Mouse (Mus musculus): ENCODE results near the gene 2700049A03Rik. TPM values are rescaled to one million over a fixed set of nuclear protein-coding genes. Genes with fewer than 3 reads are reported as not detected.

2700049A03Rik gene
- polyA plus RNA-seq, 1 experiment, result 2.4 TPM

- Histone ChIP-seq H3K36me3 (ENCODE audit: control insufficient read depth, insufficient read depth, low read length) (peaks cover 5% of the 10 kb centered on the region), H3K4me1 (ENCODE audit: control insufficient read depth, insufficient read depth, low read length) (no peaks in the 10 kb centered on the region), H3K27ac (ENCODE audit: insufficient read depth, low read depth, low read length) (no peak overlapping the region), H3K27me3 (replicated peaks; ENCODE audit: control insufficient read depth, insufficient read depth, low read length) (no peaks in the 10 kb centered on the region), H3K4me3 (ENCODE audit: insufficient read depth, low read depth, low read length) (no peak overlapping the region)
- TF ChIP-seq CTCF (conservative IDR thresholded peaks at IDR 0.05; ENCODE audit: insufficient read depth, insufficient read length, low read depth, low read length), result no peak
- no peak for TF ChIP-seq POLR2A (IDR thresholded peaks at IDR 0.05; ENCODE audit: low read depth, low read length)
- DNase-seq, result no peak
- 77% methylated on average over 10 of the region's 10 CpGs for WGBS
These were observed 13.9 kb upstream of the 2700049A03Rik start for GRCm38 (mm10) chr12:71122731-71123130.

GRCm38 (mm10) chr12:71123286-71123685, 13.4 kb upstream of the 2700049A03Rik start:
- WGBS, result 83% methylated on average over 9 of the region's 9 CpGs
- no peak for TF ChIP-seq POLR2A (IDR thresholded peaks at IDR 0.05; ENCODE audit: low read depth, low read length)
- TF ChIP-seq CTCF (conservative IDR thresholded peaks at IDR 0.05; ENCODE audit: insufficient read depth, insufficient read length, low read depth, low read length), result no peak
- no peaks in the 10 kb centered on the region for H3K4me1 ChIP-seq (ENCODE audit: control insufficient read depth, insufficient read depth, low read length)
- H3K27me3 ChIP-seq (replicated peaks; ENCODE audit: control insufficient read depth, insufficient read depth, low read length), result no peaks in the 10 kb centered on the region
- DNase-seq, result no peak
- H3K4me3 ChIP-seq (ENCODE audit: insufficient read depth, low read depth, low read length), result no peak overlapping the region
- H3K36me3 ChIP-seq (ENCODE audit: control insufficient read depth, insufficient read depth, low read length), result peaks cover 5% of the 10 kb centered on the region
- no peak overlapping the region for H3K27ac ChIP-seq (ENCODE audit: insufficient read depth, low read depth, low read length)

GRCm38 (mm10) chr12:71135581-71135980, 1.1 kb upstream of the 2700049A03Rik start:
- H3K36me3 ChIP-seq (ENCODE audit: control insufficient read depth, insufficient read depth, low read length), result no peaks in the 10 kb centered on the region
- no peak for TF ChIP-seq CTCF (conservative IDR thresholded peaks at IDR 0.05; ENCODE audit: insufficient read depth, insufficient read length, low read depth, low read length)
- TF ChIP-seq POLR2A (IDR thresholded peaks at IDR 0.05; ENCODE audit: low read depth, low read length), result no peak
- H3K4me1 ChIP-seq (ENCODE audit: control insufficient read depth, insufficient read depth, low read length), result peaks cover 6% of the 10 kb centered on the region; the same call in 1 of the 2 replicates
- H3K27ac ChIP-seq (ENCODE audit: insufficient read depth, low read depth, low read length), result no peak overlapping the region
- peak; percentile 63 for DNase-seq
- H3K4me3 ChIP-seq (ENCODE audit: insufficient read depth, low read depth, low read length), result peak overlapping the region; percentile 85; the same call in 1 of the 2 replicates
- 14% methylated on average over 5 of the region's 5 CpGs for WGBS
- H3K27me3 ChIP-seq (replicated peaks; ENCODE audit: control insufficient read depth, insufficient read depth, low read length), result no peaks in the 10 kb centered on the region

DNA sequence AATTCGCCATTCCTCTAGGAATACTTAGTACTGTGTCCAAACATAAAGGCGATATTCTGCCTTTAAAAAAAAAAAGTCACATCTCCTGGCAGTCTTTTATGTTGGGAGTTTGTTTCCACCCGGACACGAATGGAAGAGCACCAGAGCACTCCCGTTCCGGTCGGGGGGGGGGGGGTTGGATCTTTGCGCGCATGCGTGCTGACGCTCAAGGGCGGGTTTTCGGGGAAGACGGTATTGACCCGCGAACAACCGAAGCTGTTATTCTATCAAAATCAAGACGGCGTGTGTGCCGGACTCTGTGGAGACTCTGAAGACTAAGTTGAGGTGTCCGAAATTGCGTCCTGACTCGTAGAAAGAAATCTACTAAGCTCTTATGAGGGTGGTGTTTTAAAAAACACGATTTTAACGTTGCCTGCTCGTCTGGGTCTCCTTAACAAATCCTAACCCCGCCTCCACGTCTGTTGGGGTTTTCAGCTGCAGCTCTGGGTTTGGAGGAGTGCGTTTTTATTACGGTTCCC, 385 bp downstream of the 2700049A03Rik start:
- Histone ChIP-seq H3K27me3 (replicated peaks; ENCODE audit: control insufficient read depth, insufficient read depth, low read length) (no peaks in the 10 kb centered on the region), H3K4me3 (ENCODE audit: insufficient read depth, low read depth, low read length) (peak overlapping the region; percentile 66)
- WGBS, result under 1% methylated on average over 30 of the region's 30 CpGs

GRCm38 (mm10) chr12:71137686-71138085, 1.0 kb downstream of the 2700049A03Rik start:
- H3K4me1 ChIP-seq (ENCODE audit: control insufficient read depth, insufficient read depth, low read length), result peaks cover 6% of the 10 kb centered on the region; the same call in 1 of the 2 replicates
- no peaks in the 10 kb centered on the region; the same call in 1 of the 2 replicates for H3K36me3 ChIP-seq (ENCODE audit: control insufficient read depth, insufficient read depth, low read length)
- no peak overlapping the region for H3K27ac ChIP-seq (ENCODE audit: insufficient read depth, low read depth, low read length)
- 2% methylated on average over 11 of the region's 11 CpGs for WGBS
- peak overlapping the region; percentile 38 for H3K4me3 ChIP-seq (ENCODE audit: insufficient read depth, low read depth, low read length)
- no peak for TF ChIP-seq POLR2A (IDR thresholded peaks at IDR 0.05; ENCODE audit: low read depth, low read length)
- DNase-seq, result no peak
- H3K27me3 ChIP-seq (replicated peaks; ENCODE audit: control insufficient read depth, insufficient read depth, low read length), result no peaks in the 10 kb centered on the region

More for the DNA sequence above, 385 bp downstream of the 2700049A03Rik start:
- DNase-seq, result peak; percentile 86
- TF ChIP-seq POLR2A (IDR thresholded peaks at IDR 0.05; ENCODE audit: low read depth, low read length) (no peak), CTCF (conservative IDR thresholded peaks at IDR 0.05; ENCODE audit: insufficient read depth, insufficient read length, low read depth, low read length) (no peak)
- Histone ChIP-seq H3K27ac (ENCODE audit: insufficient read depth, low read depth, low read length) (peak overlapping the region; percentile 8; the same call in 1 of the 2 replicates), H3K36me3 (ENCODE audit: control insufficient read depth, insufficient read depth, low read length) (no peaks in the 10 kb centered on the region), H3K4me1 (ENCODE audit: control insufficient read depth, insufficient read depth, low read length) (peaks cover 6% of the 10 kb centered on the region; the same call in 1 of the 2 replicates)

DNA sequence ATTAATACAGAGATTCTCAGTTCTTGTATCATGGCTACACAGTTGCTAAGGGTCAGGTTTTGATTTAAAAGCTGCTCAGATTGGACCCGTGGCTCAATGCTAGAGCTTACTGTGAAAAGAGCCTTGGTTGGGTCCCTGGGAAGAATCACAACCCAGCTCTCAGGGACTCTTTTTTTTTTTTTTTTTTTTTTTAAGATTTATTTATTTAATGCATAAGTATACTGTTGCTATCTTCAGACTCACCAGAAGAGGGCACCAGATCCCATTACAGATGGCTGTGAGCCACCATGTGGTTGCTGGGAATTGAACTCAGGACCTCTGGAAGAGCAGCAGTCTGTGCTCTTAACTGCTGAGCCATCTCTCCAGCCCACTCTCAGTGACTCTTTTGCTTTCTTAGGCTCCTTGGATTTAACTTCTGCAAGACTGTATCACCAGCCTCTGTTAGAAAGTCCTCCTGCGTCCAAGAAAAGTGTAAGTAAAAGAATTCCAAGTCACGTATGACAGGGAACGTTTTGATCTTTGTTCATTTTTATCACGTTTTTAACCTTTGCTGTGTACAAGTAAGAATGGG, 2.7 kb downstream of the 2700049A03Rik start:
- DNase-seq, result no peak
- TF ChIP-seq POLR2A (IDR thresholded peaks at IDR 0.05; ENCODE audit: low read depth, low read length) (no peak), CTCF (conservative IDR thresholded peaks at IDR 0.05; ENCODE audit: insufficient read depth, insufficient read length, low read depth, low read length) (0 out of 2 replicates have a peak, but pooled peaks have one; percentile 13)
- no peaks in the 10 kb centered on the region; the same call in 1 of the 2 replicates for H3K36me3 ChIP-seq (ENCODE audit: control insufficient read depth, insufficient read depth, low read length)

GRCm38 (mm10) chr12:71141189-71141588, 4.5 kb downstream of the 2700049A03Rik start:
- Histone ChIP-seq H3K4me3 (ENCODE audit: insufficient read depth, low read depth, low read length) (no peak overlapping the region), H3K27ac (ENCODE audit: insufficient read depth, low read depth, low read length) (no peak overlapping the region), H3K4me1 (ENCODE audit: control insufficient read depth, insufficient read depth, low read length) (peaks cover 3% of the 10 kb centered on the region; the same call in 1 of the 2 replicates), H3K36me3 (ENCODE audit: control insufficient read depth, insufficient read depth, low read length) (no peaks in the 10 kb centered on the region; the same call in 1 of the 2 replicates), H3K27me3 (replicated peaks; ENCODE audit: control insufficient read depth, insufficient read depth, low read length) (no peaks in the 10 kb centered on the region)
- no peak for DNase-seq
- TF ChIP-seq CTCF (conservative IDR thresholded peaks at IDR 0.05; ENCODE audit: insufficient read depth, insufficient read length, low read depth, low read length), result no peak
- no peak for TF ChIP-seq POLR2A (IDR thresholded peaks at IDR 0.05; ENCODE audit: low read depth, low read length)

More for the DNA sequence above, 2.7 kb downstream of the 2700049A03Rik start:
- no peak overlapping the region for H3K4me3 ChIP-seq (ENCODE audit: insufficient read depth, low read depth, low read length)
- no peak overlapping the region for H3K27ac ChIP-seq (ENCODE audit: insufficient read depth, low read depth, low read length)
- peaks cover 6% of the 10 kb centered on the region; the same call in 1 of the 2 replicates for H3K4me1 ChIP-seq (ENCODE audit: control insufficient read depth, insufficient read depth, low read length)
- no peaks in the 10 kb centered on the region for H3K27me3 ChIP-seq (replicated peaks; ENCODE audit: control insufficient read depth, insufficient read depth, low read length)
- WGBS, result 77% methylated on average over 5 of the region's 5 CpGs

All from kidney, adult 2 months (tissue).